Comparison of ENCODE assay signal across 32 mouse cellular contexts in genomic region chr16:46291067-46291833, GRCm38 (mm10).
DNase-seq lines count a peak whose midpoint lies in the region; ATAC-seq and TF ChIP-seq lines count a peak whose summit lies in the region.
"Had no signal": no experiment of that assay in that cellular context is flagged by ENCODE, and none has a peak within 500 bp of the region (broad histone marks: within the 10 kb centered on the region; RNA-seq: fewer than 3 reads in every experiment).

No protein-coding gene starts in this region.

- peak; percentile 53; the same call in 1 of the 2 replicates for ATAC-seq in forebrain, embryonic 12.5 days (ENCODE audit: low FRiP score)
- no peak for ATAC-seq in midbrain, embryonic 14.5 days (ENCODE audit: low FRiP score, low TSS enrichment)
- ATAC-seq in forebrain, postnatal 0 days: 0 out of 2 replicates have a peak, but pooled peaks have one; percentile 6
- ATAC-seq: activated CD4-positive, CD25-positive, alpha-beta regulatory T cell, adult 4 months; CD4-positive, CD25-positive, alpha-beta regulatory T cell, adult 4 months; inflammation-experienced regulatory T-cells, adult 6 months had no signal

- H3K27me3 ChIP-seq in forebrain, embryonic 12.5 days: no peaks in the 10 kb centered on the region
- no peaks in the 10 kb centered on the region for H3K27me3 ChIP-seq in forebrain, embryonic 10.5 days (ENCODE audit: poor library complexity, severe bottlenecking)
- no peaks in the 10 kb centered on the region for H3K27me3 ChIP-seq in midbrain, embryonic 14.5 days (ENCODE audit: control insufficient read depth, insufficient read depth, low read length)
- no peaks in the 10 kb centered on the region for H3K27me3 ChIP-seq in midbrain, embryonic 10.5 days (ENCODE audit: low read depth, poor library complexity, severe bottlenecking)
- H3K27me3 ChIP-seq in forebrain, postnatal 0 days (ENCODE audit: insufficient read depth, low read length): no peaks in the 10 kb centered on the region
- H3K27me3 ChIP-seq: embryonic facial prominence, embryonic 13.5 days; heart, embryonic 15.5 days; hindbrain, embryonic 13.5 days; limb, embryonic 15.5 days; liver, embryonic 13.5 days had no signal

- H3K9ac ChIP-seq in forebrain, embryonic 12.5 days: no peak overlapping the region
- no peak overlapping the region for H3K9ac ChIP-seq in midbrain, embryonic 14.5 days (replicated peaks; ENCODE audit: low read length)
- no peak overlapping the region for H3K9ac ChIP-seq in forebrain, postnatal 0 days
- H3K9ac ChIP-seq: embryonic facial prominence, embryonic 13.5 days; heart, embryonic 15.5 days; hindbrain, embryonic 13.5 days; limb, embryonic 15.5 days; liver, embryonic 13.5 days had no signal

- H3K4me2 ChIP-seq in forebrain, embryonic 12.5 days: no peak overlapping the region
- H3K4me2 ChIP-seq in midbrain, embryonic 14.5 days (ENCODE audit: low read length): no peak overlapping the region
- no peak overlapping the region for H3K4me2 ChIP-seq in forebrain, postnatal 0 days (ENCODE audit: low read depth)
- H3K4me2 ChIP-seq: embryonic facial prominence, embryonic 13.5 days; heart, embryonic 15.5 days; hindbrain, embryonic 13.5 days; limb, embryonic 15.5 days; liver, embryonic 13.5 days had no signal

- no peak overlapping the region for H3K4me3 ChIP-seq in forebrain, embryonic 12.5 days (replicated peaks)
- no peak overlapping the region for H3K4me3 ChIP-seq in forebrain, embryonic 10.5 days
- no peak overlapping the region for H3K4me3 ChIP-seq in midbrain, embryonic 14.5 days (replicated peaks; ENCODE audit: low read depth, low read length)
- H3K4me3 ChIP-seq in midbrain, embryonic 10.5 days: no peak overlapping the region
- no peak overlapping the region for H3K4me3 ChIP-seq in forebrain, postnatal 0 days (ENCODE audit: low read depth, low read length)
- H3K4me3 ChIP-seq: embryonic facial prominence, embryonic 13.5 days; erythroblast, embryonic 14.5 days; heart, embryonic 15.5 days; hindbrain, embryonic 13.5 days; layer of hippocampus, adult 2 months; limb, embryonic 10.5 days; limb, embryonic 15.5 days; liver, embryonic 13.5 days had no signal

- WGBS in forebrain, embryonic 12.5 days: 25% methylated on average over 6 of the region's 6 CpGs
- 34% methylated on average over 6 of the region's 6 CpGs for WGBS in forebrain, embryonic 10.5 days
- WGBS in midbrain, embryonic 14.5 days: 20% methylated on average over 6 of the region's 6 CpGs
- 33% methylated on average over 6 of the region's 6 CpGs for WGBS in midbrain, embryonic 10.5 days
- WGBS in forebrain, postnatal 0 days: 14% methylated on average over 6 of the region's 6 CpGs

- H3K36me3 ChIP-seq in forebrain, embryonic 12.5 days (replicated peaks): no peaks in the 10 kb centered on the region
- H3K36me3 ChIP-seq in forebrain, embryonic 10.5 days (replicated peaks): no peaks in the 10 kb centered on the region
- H3K36me3 ChIP-seq in midbrain, embryonic 14.5 days (ENCODE audit: control insufficient read depth, insufficient read depth, low read length): no peaks in the 10 kb centered on the region
- H3K36me3 ChIP-seq in midbrain, embryonic 10.5 days: no peaks in the 10 kb centered on the region
- no peaks in the 10 kb centered on the region for H3K36me3 ChIP-seq in forebrain, postnatal 0 days (ENCODE audit: insufficient read depth)
- H3K36me3 ChIP-seq: embryonic facial prominence, embryonic 13.5 days; heart, embryonic 15.5 days; hindbrain, embryonic 13.5 days; limb, embryonic 10.5 days; limb, embryonic 15.5 days; liver, embryonic 13.5 days had no signal

- no peak for DNase-seq in forebrain, embryonic 10.5 days (ENCODE audit: extremely low spot score, low spot score)
- peak; percentile 23 for DNase-seq in midbrain, embryonic 14.5 days
- DNase-seq in midbrain, embryonic 10.5 days (ENCODE audit: low spot score): no peak
- no peak for DNase-seq in forebrain, postnatal 0 days
- DNase-seq in retina, postnatal 1 day: peak; percentile 82
- no peak for DNase-seq in urinary bladder, postnatal 14 days (ENCODE audit: low spot score)
- DNase-seq in right cerebral cortex, postnatal 14 days: no peak
- DNase-seq: adrenal gland, adult 2 months; adrenal gland, postnatal 36 days; cerebellum, adult 8-10 months; cerebellum, postnatal 25 days; embryo, embryonic 11 days; gastrocnemius, postnatal 14 days; kidney, adult 11 months; kidney, postnatal 25 days; liver, embryonic 13.5 days; lung, adult 18-20 months; lung, postnatal 10 days; thymus, adult 2 months; thymus, postnatal 36 days had no signal

- H3K27ac ChIP-seq in forebrain, embryonic 12.5 days: no peak overlapping the region
- H3K27ac ChIP-seq in forebrain, embryonic 10.5 days: no peak overlapping the region
- no peak overlapping the region for H3K27ac ChIP-seq in midbrain, embryonic 14.5 days (replicated peaks; ENCODE audit: low read depth, low read length)
- H3K27ac ChIP-seq in midbrain, embryonic 10.5 days (replicated peaks): no peak overlapping the region
- H3K27ac ChIP-seq in forebrain, postnatal 0 days (ENCODE audit: low read depth, low read length): no peak overlapping the region
- H3K27ac ChIP-seq: embryonic facial prominence, embryonic 13.5 days; hindbrain, embryonic 13.5 days; limb, embryonic 10.5 days; limb, embryonic 15.5 days; liver, embryonic 13.5 days; macrophage had no signal

- no peak for TF ChIP-seq CTCF in forebrain, postnatal 0 days (IDR thresholded peaks at IDR 0.05; ENCODE audit: low read depth)

- no peaks in the 10 kb centered on the region for H3K9me3 ChIP-seq in forebrain, embryonic 12.5 days
- H3K9me3 ChIP-seq in forebrain, embryonic 10.5 days: no peaks in the 10 kb centered on the region
- H3K9me3 ChIP-seq in midbrain, embryonic 14.5 days (ENCODE audit: control insufficient read depth, low read length): no peaks in the 10 kb centered on the region
- no peaks in the 10 kb centered on the region for H3K9me3 ChIP-seq in midbrain, embryonic 10.5 days (replicated peaks)
- H3K9me3 ChIP-seq in forebrain, postnatal 0 days (ENCODE audit: low read length): no peaks in the 10 kb centered on the region
- H3K9me3 ChIP-seq: embryonic facial prominence, embryonic 13.5 days; heart, embryonic 15.5 days; hindbrain, embryonic 13.5 days; limb, embryonic 10.5 days; limb, embryonic 15.5 days; liver, embryonic 13.5 days had no signal

- H3K4me1 ChIP-seq in forebrain, embryonic 12.5 days: peaks cover 14% of the 10 kb centered on the region
- H3K4me1 ChIP-seq in forebrain, embryonic 10.5 days: peaks cover 32% of the 10 kb centered on the region
- H3K4me1 ChIP-seq in midbrain, embryonic 14.5 days (ENCODE audit: control insufficient read depth, insufficient read depth, low read length): no peaks in the 10 kb centered on the region
- H3K4me1 ChIP-seq in midbrain, embryonic 10.5 days: peaks cover 22% of the 10 kb centered on the region
- 0 out of 2 replicates have a peak, but pooled peaks cover 4% of the 10 kb centered on the region for H3K4me1 ChIP-seq in forebrain, postnatal 0 days (ENCODE audit: insufficient read depth)
- H3K4me1 ChIP-seq: embryonic facial prominence, embryonic 13.5 days; limb, embryonic 15.5 days; liver, embryonic 13.5 days had no signal

Comparison
In these comparisons a context has a peak if more than half of its experiments do, and no peak if none do; other contexts are left out.
1. DNase-seq: peak in midbrain, embryonic 14.5 days (single experiment) and retina, postnatal 1 day (single experiment); none in forebrain, embryonic 10.5 days (single experiment), midbrain, embryonic 10.5 days (single experiment), forebrain, postnatal 0 days (single experiment), urinary bladder, postnatal 14 days (single experiment) and right cerebral cortex, postnatal 14 days (single experiment).